Mouse (Mus musculus): ENCODE results near the gene Grin2a. TPM values are rescaled to one million over a fixed set of nuclear protein-coding genes. Genes with fewer than 3 reads are reported as not detected.

Grin2a gene
- polyA plus RNA-seq, 1 experiment from 2014 or later, result 0.33 TPM

DNA sequence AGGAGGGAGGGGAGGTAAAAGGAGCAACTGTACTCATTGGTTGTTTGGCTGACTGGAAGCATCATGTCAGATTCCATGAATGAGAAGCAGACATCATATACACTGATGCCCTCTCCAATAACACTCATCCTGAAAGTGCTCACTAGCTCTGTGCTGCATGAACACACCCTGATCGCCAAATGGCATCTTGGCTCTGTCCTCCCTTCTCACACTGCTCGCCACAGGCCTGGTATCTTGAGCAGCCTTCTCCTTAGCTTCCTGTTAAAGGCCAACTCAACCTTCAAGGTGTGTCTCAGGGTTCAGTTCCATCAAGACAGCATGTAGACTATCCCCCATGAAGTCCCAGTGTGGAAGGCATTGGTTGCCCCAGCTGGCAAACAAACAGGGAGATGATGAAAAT is 137.6 kb downstream of the Grin2a start:
- H3K27ac ChIP-seq (ENCODE audit: low read depth, low read length), result no peak overlapping the region

DNA sequence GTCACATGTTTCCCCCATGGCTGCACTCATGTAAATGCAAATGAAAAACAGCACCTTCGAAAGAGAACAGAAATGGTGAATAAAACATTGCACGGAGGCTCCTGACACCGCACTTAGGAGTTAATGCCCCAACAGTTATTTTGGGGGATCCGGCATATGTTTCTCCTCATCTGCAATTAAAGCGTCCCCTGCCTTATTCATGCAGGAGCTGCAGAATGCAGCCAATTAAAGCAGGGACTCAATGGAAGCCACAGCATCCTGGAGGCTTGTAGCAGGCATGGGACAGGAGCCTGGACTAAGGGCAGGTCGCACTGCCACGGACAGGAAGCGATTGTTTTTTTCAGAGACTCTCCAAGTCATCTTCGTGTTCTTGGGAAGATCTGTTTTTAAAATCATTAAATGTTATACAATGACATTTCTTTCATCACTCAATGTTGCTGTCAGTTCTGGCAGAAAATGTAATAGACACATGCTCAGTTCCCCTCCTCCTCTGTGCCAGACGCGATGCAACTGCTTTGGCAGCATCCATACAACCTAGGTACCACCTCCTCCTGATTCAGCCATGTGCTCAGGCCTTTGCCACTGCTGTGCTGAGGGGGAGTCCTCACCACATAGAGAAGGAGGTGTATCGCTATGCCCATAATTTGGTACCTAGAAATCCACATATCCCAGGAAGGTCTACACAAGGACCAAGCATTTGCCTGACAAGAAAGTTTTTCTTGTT is 143.9 kb downstream of the Grin2a start:
- H3K9me3 ChIP-seq (ENCODE audit: control insufficient read depth, low read length), result no peaks in the 10 kb centered on the region
- DNase-seq (ENCODE audit: low spot score, missing footprints) (no peak), ATAC-seq (ENCODE audit: low FRiP score) (no peak)
- no peak overlapping the region for H3K9ac ChIP-seq (ENCODE audit: low read length)
- no peaks in the 10 kb centered on the region for H3K27me3 ChIP-seq (ENCODE audit: control insufficient read depth, insufficient read depth, low read length)
- H3K27ac ChIP-seq (ENCODE audit: low read depth, low read length), result no peak overlapping the region
- H3K36me3 ChIP-seq (ENCODE audit: control insufficient read depth, insufficient read depth, low read length), result no peaks in the 10 kb centered on the region
- no peaks in the 10 kb centered on the region for H3K4me1 ChIP-seq (ENCODE audit: control insufficient read depth, insufficient read depth, low read length)
- 87% methylated on average over 12 of the region's 12 CpGs for WGBS
- H3K4me2 ChIP-seq, result no peak overlapping the region
- H3K4me3 ChIP-seq (ENCODE audit: low read depth, low read length), result no peak overlapping the region

More for the DNA sequence above, 137.6 kb downstream of the Grin2a start:
- Histone ChIP-seq H3K36me3 (ENCODE audit: control insufficient read depth, insufficient read depth, low read length) (no peaks in the 10 kb centered on the region), H3K4me2 (no peak overlapping the region), H3K9ac (ENCODE audit: low read length) (no peak overlapping the region), H3K4me3 (ENCODE audit: low read depth, low read length) (no peak overlapping the region), H3K9me3 (ENCODE audit: control insufficient read depth, low read length) (no peaks in the 10 kb centered on the region), H3K27me3 (ENCODE audit: control insufficient read depth, insufficient read depth, low read length) (no peaks in the 10 kb centered on the region), H3K4me1 (ENCODE audit: control insufficient read depth, insufficient read depth, low read length) (no peaks in the 10 kb centered on the region)
- DNase-seq (ENCODE audit: low spot score, missing footprints) (no peak), ATAC-seq (ENCODE audit: low FRiP score) (no peak)
- WGBS, result 100% methylated on average over 2 of the region's 2 CpGs

DNA sequence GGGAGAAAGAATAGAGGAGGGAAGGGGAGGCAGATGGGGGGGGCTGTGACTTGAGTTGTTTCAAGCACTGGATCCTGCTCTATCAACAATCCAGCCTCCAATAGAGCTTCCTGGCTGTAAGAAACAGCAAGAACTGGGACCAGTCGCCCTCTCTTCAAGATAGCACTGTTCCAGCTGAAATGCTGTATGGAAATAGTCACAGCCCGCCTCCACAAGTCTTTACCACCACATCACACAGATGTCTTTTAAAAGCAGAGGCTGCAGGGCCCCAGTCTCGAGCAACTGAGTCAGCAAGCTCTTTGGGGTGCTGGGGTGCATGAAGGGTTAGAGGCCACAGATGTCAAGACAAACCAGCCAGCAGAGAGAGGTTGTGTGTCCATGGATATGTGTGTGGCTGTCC is 153.9 kb downstream of the Grin2a start:
- WGBS, result 66% methylated on average over 3 of the region's 3 CpGs
- Histone ChIP-seq H3K4me1 (ENCODE audit: control insufficient read depth, insufficient read depth, low read length) (no peaks in the 10 kb centered on the region), H3K9ac (ENCODE audit: low read length) (no peak overlapping the region), H3K27ac (ENCODE audit: low read depth, low read length) (no peak overlapping the region), H3K4me2 (no peak overlapping the region), H3K36me3 (ENCODE audit: control insufficient read depth, insufficient read depth, low read length) (no peaks in the 10 kb centered on the region), H3K4me3 (ENCODE audit: low read depth, low read length) (no peak overlapping the region), H3K9me3 (ENCODE audit: control insufficient read depth, low read length) (no peaks in the 10 kb centered on the region), H3K27me3 (ENCODE audit: control insufficient read depth, insufficient read depth, low read length) (no peaks in the 10 kb centered on the region)
- DNase-seq (ENCODE audit: low spot score, missing footprints) (no peak), ATAC-seq (ENCODE audit: low FRiP score) (no peak)

DNA sequence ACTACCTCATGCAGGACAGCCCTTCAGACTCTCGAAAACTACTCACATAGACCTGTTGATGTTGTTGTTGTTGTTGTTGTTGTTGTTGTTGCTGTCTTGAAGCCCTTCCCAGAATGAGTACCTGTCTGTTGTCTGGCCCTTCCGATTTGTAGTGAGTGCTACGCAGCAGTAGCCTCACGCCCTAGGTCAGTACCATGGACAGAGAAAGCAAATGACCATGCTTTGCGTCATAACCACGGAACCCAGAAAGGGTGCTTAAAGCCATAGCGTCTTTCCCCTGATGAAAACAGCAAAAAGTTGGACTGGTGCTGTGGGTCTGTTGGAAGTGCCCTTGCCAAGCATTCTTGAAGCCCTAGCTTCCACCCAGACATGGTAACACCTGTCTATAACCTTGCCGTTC is 158.8 kb downstream of the Grin2a start:
- DNase-seq (ENCODE audit: low spot score, missing footprints), result no peak
- H3K9me3 ChIP-seq (ENCODE audit: control insufficient read depth, low read length), result no peaks in the 10 kb centered on the region

DNA sequence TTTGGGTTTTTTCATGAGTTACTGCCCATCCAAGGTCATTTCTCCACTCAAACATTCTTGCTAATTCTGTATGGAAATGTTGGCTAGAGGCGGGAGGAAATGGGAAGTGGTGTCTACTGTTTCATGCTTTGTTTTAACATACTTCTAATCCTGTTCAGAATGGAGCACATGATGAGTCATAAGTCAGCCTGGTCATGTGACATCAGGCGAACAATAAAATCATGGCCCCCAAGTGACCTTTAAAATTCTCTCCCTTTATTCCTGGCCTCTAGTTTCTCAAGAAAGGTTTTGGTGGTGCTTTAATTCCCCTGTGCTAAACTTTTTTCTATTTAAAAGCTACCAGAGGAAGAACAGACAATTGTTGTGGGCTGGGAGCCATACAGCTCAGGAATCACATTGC is 161.1 kb downstream of the Grin2a start:
- DNase-seq (ENCODE audit: low spot score, missing footprints) (no peak), ATAC-seq (ENCODE audit: low FRiP score) (no peak)
- Histone ChIP-seq H3K9ac (ENCODE audit: low read length) (no peak overlapping the region), H3K27ac (ENCODE audit: low read depth, low read length) (no peak overlapping the region), H3K4me3 (ENCODE audit: low read depth, low read length) (no peak overlapping the region), H3K4me2 (no peak overlapping the region), H3K4me1 (ENCODE audit: control insufficient read depth, insufficient read depth, low read length) (no peaks in the 10 kb centered on the region), H3K27me3 (ENCODE audit: control insufficient read depth, insufficient read depth, low read length) (no peaks in the 10 kb centered on the region), H3K36me3 (ENCODE audit: control insufficient read depth, insufficient read depth, low read length) (no peaks in the 10 kb centered on the region), H3K9me3 (ENCODE audit: control insufficient read depth, low read length) (no peaks in the 10 kb centered on the region)
- WGBS, result 83% methylated on average over 2 of the region's 2 CpGs

More for the DNA sequence above, 158.8 kb downstream of the Grin2a start:
- H3K9ac ChIP-seq (ENCODE audit: low read length), result no peak overlapping the region
- H3K4me2 ChIP-seq, result no peak overlapping the region
- no peaks in the 10 kb centered on the region for H3K27me3 ChIP-seq (ENCODE audit: control insufficient read depth, insufficient read depth, low read length)
- no peak overlapping the region for H3K27ac ChIP-seq (ENCODE audit: low read depth, low read length)
- H3K4me3 ChIP-seq (ENCODE audit: low read depth, low read length), result no peak overlapping the region
- ATAC-seq (ENCODE audit: low FRiP score), result no peak
- WGBS, result 40% methylated on average over 8 of the region's 8 CpGs
- H3K36me3 ChIP-seq (ENCODE audit: control insufficient read depth, insufficient read depth, low read length), result no peaks in the 10 kb centered on the region
- H3K4me1 ChIP-seq (ENCODE audit: control insufficient read depth, insufficient read depth, low read length), result no peaks in the 10 kb centered on the region

DNA sequence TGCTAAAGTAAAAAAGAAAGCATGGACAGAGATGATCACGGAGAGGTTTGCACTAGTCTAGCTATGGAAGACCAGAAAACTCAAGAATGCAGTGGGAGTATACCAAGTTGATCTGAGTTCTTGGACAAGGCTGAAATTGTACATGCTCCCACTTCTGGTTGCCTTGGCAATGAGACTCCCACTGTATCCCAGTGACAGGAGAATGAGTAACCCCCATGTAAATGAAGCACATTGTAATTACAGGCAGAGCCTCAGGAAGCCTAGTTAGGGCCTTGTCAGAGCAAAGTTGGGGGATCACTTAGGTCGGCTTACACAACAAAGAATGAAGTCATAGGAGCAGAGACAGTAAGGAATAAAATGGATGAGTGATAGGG is 170.3 kb downstream of the Grin2a start:
- 89% methylated on average over 2 of the region's 2 CpGs for WGBS

DNA sequence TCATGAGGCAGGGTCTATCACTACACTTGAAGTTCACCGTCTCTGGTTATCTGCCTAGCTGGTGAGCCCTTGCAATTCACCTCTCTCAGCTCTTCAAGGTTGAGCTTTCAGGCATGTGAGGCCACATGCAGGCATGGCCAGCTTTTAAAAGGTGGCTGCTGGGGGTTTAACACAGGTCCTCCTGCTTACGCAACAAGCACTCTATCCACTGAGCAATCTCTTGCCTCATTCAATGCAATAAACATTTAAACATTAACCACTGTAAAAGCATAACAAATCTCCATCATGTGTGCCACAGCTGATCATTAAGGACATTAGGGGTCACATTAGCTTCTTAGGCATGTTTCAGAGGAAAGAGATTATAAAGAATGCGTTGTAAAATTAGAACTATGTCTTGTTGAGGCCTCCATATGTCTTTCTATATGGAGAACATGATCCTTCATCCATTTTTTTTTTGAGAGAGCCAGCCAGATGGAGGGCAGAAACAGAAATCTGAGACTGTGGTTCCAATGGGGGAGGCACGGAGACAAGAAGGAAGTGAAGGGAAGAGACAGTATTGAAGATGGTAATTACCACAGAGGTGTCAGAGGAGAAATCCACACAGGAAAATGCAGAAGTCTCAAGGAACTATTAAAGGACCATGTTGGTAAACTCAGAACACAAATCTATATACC is 170.8 kb downstream of the Grin2a start:
- H3K9ac ChIP-seq (ENCODE audit: low read length), result no peak overlapping the region
- H3K9me3 ChIP-seq (ENCODE audit: control insufficient read depth, low read length), result no peaks in the 10 kb centered on the region
- no peaks in the 10 kb centered on the region for H3K4me1 ChIP-seq (ENCODE audit: control insufficient read depth, insufficient read depth, low read length)
- no peak for ATAC-seq (ENCODE audit: low FRiP score)
- 88% methylated on average over 4 of the region's 4 CpGs for WGBS
- H3K27ac ChIP-seq (ENCODE audit: low read depth, low read length), result no peak overlapping the region
- DNase-seq (ENCODE audit: low spot score, missing footprints), result no peak
- H3K27me3 ChIP-seq (ENCODE audit: control insufficient read depth, insufficient read depth, low read length), result no peaks in the 10 kb centered on the region
- no peaks in the 10 kb centered on the region for H3K36me3 ChIP-seq (ENCODE audit: control insufficient read depth, insufficient read depth, low read length)
- no peak overlapping the region for H3K4me2 ChIP-seq
- H3K4me3 ChIP-seq (ENCODE audit: low read depth, low read length), result no peak overlapping the region

More for the DNA sequence above, 170.3 kb downstream of the Grin2a start:
- Histone ChIP-seq H3K9me3 (ENCODE audit: control insufficient read depth, low read length) (no peaks in the 10 kb centered on the region), H3K36me3 (ENCODE audit: control insufficient read depth, insufficient read depth, low read length) (no peaks in the 10 kb centered on the region), H3K4me1 (ENCODE audit: control insufficient read depth, insufficient read depth, low read length) (no peaks in the 10 kb centered on the region), H3K27me3 (ENCODE audit: control insufficient read depth, insufficient read depth, low read length) (no peaks in the 10 kb centered on the region), H3K4me3 (ENCODE audit: low read depth, low read length) (no peak overlapping the region), H3K9ac (ENCODE audit: low read length) (no peak overlapping the region), H3K4me2 (no peak overlapping the region), H3K27ac (ENCODE audit: low read depth, low read length) (no peak overlapping the region)
- DNase-seq (ENCODE audit: low spot score, missing footprints) (no peak), ATAC-seq (ENCODE audit: low FRiP score) (no peak)

DNA sequence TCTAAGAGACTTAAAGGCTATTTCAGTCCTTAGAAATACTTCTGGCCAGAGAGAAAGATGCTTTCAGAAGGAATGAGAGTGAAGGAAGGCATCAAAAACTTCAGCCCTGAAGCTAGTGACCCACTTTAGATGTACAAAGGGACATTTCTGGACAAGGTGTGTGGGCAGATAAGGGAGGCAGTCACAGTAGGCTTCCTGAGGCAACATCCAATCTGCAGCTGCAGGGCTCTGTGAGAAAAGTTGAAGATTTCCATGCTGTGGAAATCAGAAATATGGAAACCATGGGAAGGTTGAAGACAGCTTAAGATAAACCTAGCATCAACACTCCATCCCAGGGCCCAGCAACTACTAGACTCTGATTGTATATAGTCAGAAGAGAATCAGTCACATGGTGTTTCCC is 171.7 kb downstream of the Grin2a start:
- ATAC-seq (ENCODE audit: low FRiP score), result no peak
- H3K4me2 ChIP-seq, result no peak overlapping the region
- no peaks in the 10 kb centered on the region for H3K27me3 ChIP-seq (ENCODE audit: control insufficient read depth, insufficient read depth, low read length)
- no peaks in the 10 kb centered on the region for H3K4me1 ChIP-seq (ENCODE audit: control insufficient read depth, insufficient read depth, low read length)
- H3K9ac ChIP-seq (ENCODE audit: low read length), result no peak overlapping the region
- H3K4me3 ChIP-seq (ENCODE audit: low read depth, low read length), result no peak overlapping the region
- no peak for DNase-seq (ENCODE audit: low spot score, missing footprints)
- H3K36me3 ChIP-seq (ENCODE audit: control insufficient read depth, insufficient read depth, low read length), result no peaks in the 10 kb centered on the region
- H3K9me3 ChIP-seq (ENCODE audit: control insufficient read depth, low read length), result no peaks in the 10 kb centered on the region
- H3K27ac ChIP-seq (ENCODE audit: low read depth, low read length), result no peak overlapping the region

DNA sequence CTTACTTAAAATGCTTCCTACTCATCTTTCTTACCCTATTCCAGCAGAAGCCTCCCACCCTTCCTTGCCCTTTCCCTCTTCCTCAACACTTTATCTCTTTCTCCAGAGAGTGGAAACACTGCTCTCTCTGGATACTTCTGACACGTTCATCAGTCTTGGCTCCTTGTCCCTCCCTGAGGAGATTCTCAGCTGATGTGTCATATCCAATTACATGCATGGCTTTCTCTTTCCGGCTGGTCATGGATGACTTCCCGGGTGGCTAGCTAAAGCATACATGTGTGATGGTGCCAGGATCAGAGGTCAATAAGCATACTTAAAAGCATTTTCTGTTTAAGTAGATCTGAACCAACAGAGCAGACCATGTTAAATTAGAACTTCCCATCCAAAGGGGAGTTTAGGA is 175.9 kb downstream of the Grin2a start:
- 39% methylated on average over 3 of the region's 3 CpGs for WGBS

More for the DNA sequence above, 175.9 kb downstream of the Grin2a start:
- no peak overlapping the region for H3K27ac ChIP-seq (ENCODE audit: low read depth, low read length)
- H3K4me1 ChIP-seq (ENCODE audit: control insufficient read depth, insufficient read depth, low read length), result no peaks in the 10 kb centered on the region
- H3K9me3 ChIP-seq (ENCODE audit: control insufficient read depth, low read length), result no peaks in the 10 kb centered on the region
- H3K9ac ChIP-seq (ENCODE audit: low read length), result no peak overlapping the region
- no peak overlapping the region for H3K4me2 ChIP-seq
- no peak overlapping the region for H3K4me3 ChIP-seq (ENCODE audit: low read depth, low read length)
- DNase-seq (ENCODE audit: low spot score, missing footprints) (no peak), ATAC-seq (ENCODE audit: low FRiP score) (no peak)
- H3K36me3 ChIP-seq (ENCODE audit: control insufficient read depth, insufficient read depth, low read length), result no peaks in the 10 kb centered on the region
- H3K27me3 ChIP-seq (ENCODE audit: control insufficient read depth, insufficient read depth, low read length), result no peaks in the 10 kb centered on the region
